Mouse (Mus musculus): ENCODE measurements around the gene Padi2.
A peak's percentile ranks its signal among the peaks of the same experiment; 100 is the strongest.

The Padi2 gene

GRCm38 (mm10) chr4:140906076-140906826 lies at the start of gene Padi2:
Padi2 (plus strand) TSS chr4:140906344.
- DNase-seq: peak; percentile 76 to 77

- DNase-seq: no peak
Measured at GRCm38 (mm10) chr4:140857041-140857440, 49.1 kb upstream of the Padi2 start.

- no peak for DNase-seq
Measured at GRCm38 (mm10) chr4:140857813-140858212, 48.3 kb upstream of the Padi2 start.

GRCm38 (mm10) chr4:140859291-140859690 lies 46.9 kb upstream of the Padi2 start:
- DNase-seq: no peak

GRCm38 (mm10) chr4:140860125-140860766 lies 45.9 kb upstream of the Padi2 start:
- peak in 1 of 2 experiments; percentile 21 for DNase-seq

- no peak for DNase-seq
Measured at GRCm38 (mm10) chr4:140860767-140861147, 45.4 kb upstream of the Padi2 start.

GRCm38 (mm10) chr4:140862036-140862650 lies 44.0 kb upstream of the Padi2 start:
- DNase-seq: no peak

GRCm38 (mm10) chr4:140868484-140869190 lies 37.5 kb upstream of the Padi2 start:
- no peak for DNase-seq

- no peak for DNase-seq
Measured at GRCm38 (mm10) chr4:140869945-140870344, 36.2 kb upstream of the Padi2 start.

GRCm38 (mm10) chr4:140870876-140871275 lies 35.3 kb upstream of the Padi2 start:
- no peak for DNase-seq

- no peak for DNase-seq
Measured at GRCm38 (mm10) chr4:140871376-140871775, 34.8 kb upstream of the Padi2 start.

- no peak for DNase-seq
Measured at GRCm38 (mm10) chr4:140871851-140872685, 34.1 kb upstream of the Padi2 start.

GRCm38 (mm10) chr4:140872686-140872992 lies 33.5 kb upstream of the Padi2 start:
- DNase-seq: no peak

- DNase-seq: no peak
Measured at GRCm38 (mm10) chr4:140873011-140873410, 33.1 kb upstream of the Padi2 start.

GRCm38 (mm10) chr4:140876161-140876560 lies 30.0 kb upstream of the Padi2 start:
- no peak for DNase-seq

- no peak for DNase-seq
Measured at GRCm38 (mm10) chr4:140876681-140877080, 29.5 kb upstream of the Padi2 start.

GRCm38 (mm10) chr4:140877441-140877840 lies 28.7 kb upstream of the Padi2 start:
- no peak for DNase-seq

GRCm38 (mm10) chr4:140878655-140879054 lies 27.5 kb upstream of the Padi2 start:
- no peak for DNase-seq

- DNase-seq: no peak
Measured at GRCm38 (mm10) chr4:140879116-140879515, 27.0 kb upstream of the Padi2 start.

GRCm38 (mm10) chr4:140879739-140880138 lies 26.4 kb upstream of the Padi2 start:
- peak in 1 of 2 experiments; percentile 36 for DNase-seq

GRCm38 (mm10) chr4:140880207-140880606 lies 25.9 kb upstream of the Padi2 start:
- DNase-seq: no peak

GRCm38 (mm10) chr4:140881026-140881670 lies 25.0 kb upstream of the Padi2 start:
- DNase-seq: no peak
